24 mouse cellular contexts compared by ENCODE assay signal in genomic region chr17:75186732-75187509, GRCm38 (mm10).
"Had no signal": no experiment of that assay in that cellular context is flagged by ENCODE, and none has a peak within 500 bp of the region (broad histone marks: within the 10 kb centered on the region; RNA-seq: fewer than 3 reads in every experiment).

No protein-coding gene starts in this region.

- H3K36me3 ChIP-seq: hindbrain, embryonic 10.5 days; hindbrain, embryonic 12.5 days; limb, embryonic 15.5 days; liver, embryonic 12.5 days had no signal

- H3K9me3 ChIP-seq: heart, embryonic 10.5 days; heart, embryonic 12.5 days; hindbrain, embryonic 10.5 days; hindbrain, embryonic 12.5 days; limb, embryonic 13.5 days; limb, embryonic 15.5 days; liver, embryonic 12.5 days had no signal

- H3K4me1 ChIP-seq: hindbrain, embryonic 12.5 days; liver, embryonic 12.5 days had no signal

- ATAC-seq: hindbrain, embryonic 16.5 days; intestine, embryonic 16.5 days; liver, embryonic 12.5 days had no signal

- H3K9ac ChIP-seq: heart, embryonic 12.5 days; hindbrain, embryonic 12.5 days; hindbrain, embryonic 14.5 days; limb, embryonic 13.5 days; limb, embryonic 15.5 days; liver, embryonic 12.5 days; liver, embryonic 14.5 days had no signal

- H3K4me3 ChIP-seq: heart, embryonic 10.5 days; heart, embryonic 12.5 days; hindbrain, embryonic 10.5 days; hindbrain, embryonic 12.5 days; layer of hippocampus, adult 2 months; limb, embryonic 13.5 days; limb, embryonic 15.5 days; liver, embryonic 12.5 days had no signal

- H3K27me3 ChIP-seq: heart, embryonic 12.5 days; hindbrain, embryonic 12.5 days; limb, embryonic 13.5 days; limb, embryonic 15.5 days; liver, embryonic 12.5 days had no signal

- H3K27ac ChIP-seq: heart, embryonic 10.5 days; hindbrain, embryonic 10.5 days; hindbrain, embryonic 12.5 days; hindbrain, embryonic 14.5 days; layer of hippocampus, adult 2 months; limb, embryonic 13.5 days; limb, embryonic 15.5 days; liver, embryonic 12.5 days; liver, embryonic 14.5 days had no signal

- DNase-seq: gastrocnemius, postnatal 14 days; gastrocnemius, postnatal 36 days; heart, postnatal 10 days; heart, postnatal 4 days; kidney, adult 11 months; kidney, adult 8-10 months; kidney, postnatal 10 days; kidney, postnatal 25 days; kidney, postnatal 4 days; layer of hippocampus, adult 9-11 months; layer of hippocampus, postnatal 36 days; left cerebral cortex, postnatal 4 days had no signal
